Mouse (Mus musculus): Measurements from ENCODE around the gene Ssb. TPM values are rescaled to one million over a fixed set of nuclear protein-coding genes. Genes with fewer than 3 reads are reported as not detected.
A peak's percentile ranks its signal among the peaks of the same experiment; 100 is the strongest.
"Not testable (repeated sequence)": the region's sequence is repeated elsewhere in the genome, so short reads cannot be mapped to it uniquely, and the experiment has no call there.

The Ssb gene
- total and polyA plus RNA-seq, 2 experiments from 2014 or later: 31.9 to 172 TPM

GRCm38 (mm10) chr2:69897039-69897617 is 35.8 kb downstream of the Ssb start, which contains the start of gene Ubr3:
Ubr3 (plus strand) TSS chr2:69897246.
- Histone ChIP-seq H3K4me2 (ENCODE audit: low read depth, low read length) (peak within 1 kb of the TSS; percentile 91), H3K27ac (ENCODE audit: low read depth) (peak within 1 kb of the TSS; percentile 96), H3K9me3 (replicated peaks; ENCODE audit: control insufficient read depth, low read length) (no peaks in the 10 kb centered on the region), H3K9ac (replicated peaks; ENCODE audit: low read depth, low read length) (peak within 1 kb of the TSS; percentile 99), H3K36me3 (replicated peaks; ENCODE audit: control insufficient read depth, insufficient read depth, low read length) (0 out of 2 replicates have a peak, but pooled peaks cover 6% of the 10 kb centered on the region), H3K4me1 (ENCODE audit: control insufficient read depth, insufficient read depth) (0 out of 2 replicates have a peak, but pooled peaks cover 6% of the 10 kb centered on the region), H3K27me3 (ENCODE audit: control insufficient read depth, insufficient read depth, low read length) (no peaks in the 10 kb centered on the region), H3K4me3 (ENCODE audit: low read depth, low read length) (peak within 1 kb of the TSS; percentile 95)
- peak; percentile 97 for DNase-seq (ENCODE audit: low spot score)
- TF ChIP-seq CTCF (IDR thresholded peaks at IDR 0.05; ENCODE audit: low read depth): no peak
- TF ChIP-seq EP300 (IDR thresholded peaks at IDR 0.05; ENCODE audit: low read depth): peak; percentile 96
- ATAC-seq (ENCODE audit: insufficient read depth, low read depth): peak; percentile 98
- WGBS: under 1% methylated on average over 51 of the region's 65 CpGs

GRCm38 (mm10) chr2:69897618-69898575 is 36.5 kb downstream of the Ssb start:
- Histone ChIP-seq H3K27me3 (ENCODE audit: control insufficient read depth, insufficient read depth, low read length) (no peaks in the 10 kb centered on the region), H3K4me2 (ENCODE audit: low read depth, low read length) (peak overlapping the region; percentile 91), H3K27ac (ENCODE audit: low read depth) (peak overlapping the region; percentile 96), H3K4me1 (ENCODE audit: control insufficient read depth, insufficient read depth) (0 out of 2 replicates have a peak, but pooled peaks cover 6% of the 10 kb centered on the region), H3K4me3 (ENCODE audit: low read depth, low read length) (peak overlapping the region; percentile 95), H3K9ac (replicated peaks; ENCODE audit: low read depth, low read length) (peak overlapping the region; percentile 99), H3K36me3 (replicated peaks; ENCODE audit: control insufficient read depth, insufficient read depth, low read length) (0 out of 2 replicates have a peak, but pooled peaks cover 6% of the 10 kb centered on the region), H3K9me3 (replicated peaks; ENCODE audit: control insufficient read depth, low read length) (no peaks in the 10 kb centered on the region)
- TF ChIP-seq CTCF (IDR thresholded peaks at IDR 0.05; ENCODE audit: low read depth): no peak
- no peak for TF ChIP-seq EP300 (IDR thresholded peaks at IDR 0.05; ENCODE audit: low read depth)
- ATAC-seq (ENCODE audit: insufficient read depth, low read depth) (peak; percentile 63), DNase-seq (ENCODE audit: low spot score) (peak; percentile 87)
- WGBS: under 1% methylated on average over 50 of the region's 55 CpGs

- Histone ChIP-seq H3K9ac (replicated peaks; ENCODE audit: low read depth, low read length) (no peak overlapping the region), H3K27me3 (ENCODE audit: control insufficient read depth, insufficient read depth, low read length) (no peaks in the 10 kb centered on the region), H3K4me2 (ENCODE audit: low read depth, low read length) (no peak overlapping the region), H3K4me3 (ENCODE audit: low read depth, low read length) (no peak overlapping the region), H3K4me1 (ENCODE audit: control insufficient read depth, insufficient read depth) (0 out of 2 replicates have a peak, but pooled peaks cover 6% of the 10 kb centered on the region), H3K27ac (ENCODE audit: low read depth) (no peak overlapping the region), H3K9me3 (replicated peaks; ENCODE audit: control insufficient read depth, low read length) (no peaks in the 10 kb centered on the region), H3K36me3 (replicated peaks; ENCODE audit: control insufficient read depth, insufficient read depth, low read length) (0 out of 2 replicates have a peak, but pooled peaks cover 10% of the 10 kb centered on the region)
- DNase-seq (ENCODE audit: low spot score) (no peak), ATAC-seq (ENCODE audit: insufficient read depth, low read depth) (no peak)
- TF ChIP-seq EP300 (IDR thresholded peaks at IDR 0.05; ENCODE audit: low read depth): no peak
- no peak for TF ChIP-seq CTCF (IDR thresholded peaks at IDR 0.05; ENCODE audit: low read depth)
- WGBS: 86% methylated on average over 3 of the region's 3 CpGs
Observed at GRCm38 (mm10) chr2:69903541-69903940, 42.2 kb downstream of the Ssb start.

GRCm38 (mm10) chr2:69907394-69907793 is 46.0 kb downstream of the Ssb start:
- H3K27me3 ChIP-seq (ENCODE audit: control insufficient read depth, insufficient read depth, low read length); H3K9me3 ChIP-seq (replicated peaks; ENCODE audit: control insufficient read depth, low read length); H3K9ac ChIP-seq (replicated peaks; ENCODE audit: low read depth, low read length); DNase-seq (ENCODE audit: low spot score); ATAC-seq (ENCODE audit: insufficient read depth, low read depth); H3K27ac ChIP-seq (ENCODE audit: low read depth); H3K36me3 ChIP-seq (replicated peaks; ENCODE audit: control insufficient read depth, insufficient read depth, low read length); H3K4me3 ChIP-seq (ENCODE audit: low read depth, low read length); H3K4me1 ChIP-seq (ENCODE audit: control insufficient read depth, insufficient read depth); H3K4me2 ChIP-seq (ENCODE audit: low read depth, low read length): not testable (repeated sequence)
- 81% methylated on average over 4 of the region's 4 CpGs for WGBS

GRCm38 (mm10) chr2:69912801-69913200 is 51.4 kb downstream of the Ssb start:
- Histone ChIP-seq H3K9me3 (replicated peaks; ENCODE audit: control insufficient read depth, low read length) (no peaks in the 10 kb centered on the region), H3K4me3 (ENCODE audit: low read depth, low read length) (no peak overlapping the region), H3K36me3 (replicated peaks; ENCODE audit: control insufficient read depth, insufficient read depth, low read length) (peaks cover 12% of the 10 kb centered on the region), H3K9ac (replicated peaks; ENCODE audit: low read depth, low read length) (no peak overlapping the region), H3K27me3 (ENCODE audit: control insufficient read depth, insufficient read depth, low read length) (no peaks in the 10 kb centered on the region), H3K4me2 (ENCODE audit: low read depth, low read length) (no peak overlapping the region), H3K4me1 (ENCODE audit: control insufficient read depth, insufficient read depth) (no peaks in the 10 kb centered on the region), H3K27ac (ENCODE audit: low read depth) (no peak overlapping the region)
- ATAC-seq (ENCODE audit: insufficient read depth, low read depth) (no peak), DNase-seq (ENCODE audit: low spot score) (no peak)
- TF ChIP-seq EP300 (IDR thresholded peaks at IDR 0.05; ENCODE audit: low read depth): no peak
- TF ChIP-seq CTCF (IDR thresholded peaks at IDR 0.05; ENCODE audit: low read depth): no peak
- WGBS: 74% methylated on average over 2 of the region's 2 CpGs

Measured in heart, postnatal 0 days (tissue).